Mouse (Mus musculus) small intestine, adult 2 months (tissue): ENCODE results near the gene Mgat2.

Source experiments
- CTCF ChIP-seq: fragments of 200-500 bp; IDR thresholded peaks from 2 replicates; pipeline ENCODE4 v1.5.1; 2012; ENCODE audit warnings: low read depth, mild to moderate bottlenecking, control low read depth, inconsistent platforms, low read length, moderate library complexity, mixed read lengths; ENCODE audit not compliant: insufficient replicate concordance, insufficient read length; ENCODE audit errors: extremely low read depth
- POLR2A ChIP-seq: fragments of 200-500 bp; IDR thresholded peaks from 2 replicates; pipeline ENCODE4 v1.6.1; 2012; ENCODE audit warnings: low read depth, mild to moderate bottlenecking, control low read depth, inconsistent platforms, low read length, moderate library complexity

- TF ChIP-seq CTCF (no peak), POLR2A (no peak)
Observed at GRCm38 (mm10) chr12:69210056-69210979, 26.4 kb downstream of the Mgat2 start.
